Mouse (Mus musculus) heart, embryonic 12.5 days (tissue): ENCODE measurements around the gene 1700020D05Rik. TPM values are rescaled to one million over a fixed set of nuclear protein-coding genes. Genes with fewer than 3 reads are reported as not detected.
A peak's percentile ranks its signal among the peaks of the same experiment; 100 is the strongest.

Experiments
- ATAC-seq: fragments of 200-750 bp; cut with Nextera tagmentation; 2 replicates; pipeline ENCODE4 v1.8.0; 2017; ENCODE audit warnings: moderate TSS enrichment, moderate library complexity; ENCODE audit not compliant: insufficient number of reproducible peaks, low FRiP score
- H3K27ac ChIP-seq: fragments of 300-500 bp; sonication (generic); 2 replicates; pipeline ENCODE4 v1.5.1; 2016; ENCODE audit warnings: mild to moderate bottlenecking, moderate library complexity; ENCODE audit not compliant: poor library complexity, severe bottlenecking
- H3K27me3 ChIP-seq: fragments of 300-500 bp; sonication (generic); replicated peaks from 2 replicates; pipeline ENCODE4 v1.6.1; 2016; ENCODE audit warnings: mild to moderate bottlenecking, moderate library complexity
- H3K36me3 ChIP-seq: fragments of 300-500 bp; sonication (generic); 2 replicates; pipeline ENCODE4 v1.6.1; 2016; ENCODE audit warnings: mild to moderate bottlenecking, moderate library complexity
- H3K4me1 ChIP-seq: fragments of 300-500 bp; sonication (generic); replicated peaks from 2 replicates; pipeline ENCODE4 v1.6.1; 2016; ENCODE audit warnings: mild to moderate bottlenecking
- H3K4me2 ChIP-seq: fragments of 300-500 bp; sonication (generic); 2 replicates; pipeline ENCODE4 v1.6.1; 2016; ENCODE audit warnings: mild to moderate bottlenecking, moderate library complexity
- H3K4me3 ChIP-seq: fragments of 300-500 bp; sonication (generic); 2 replicates; pipeline ENCODE4 v1.5.1; 2016; ENCODE audit warnings: mild to moderate bottlenecking
- H3K9ac ChIP-seq: fragments of 300-500 bp; sonication (generic); 2 replicates; pipeline ENCODE4 v1.6.1; 2016; ENCODE audit warnings: mild to moderate bottlenecking, moderate library complexity
- H3K9me3 ChIP-seq: fragments of 300-500 bp; sonication (generic); replicated peaks from 2 replicates; pipeline ENCODE4 v1.6.1; 2016; ENCODE audit warnings: mild to moderate bottlenecking, moderate library complexity
- WGBS: fragments of 180-500 bp; shearing (Covaris S2); methylation state at CpG from one replicate; pipeline ENCODE4 v1.1.7; 2016; 5-methylcytosine and 5-hydroxymethylcytosine counted together
- polyA plus RNA-seq: library from polyadenylated mRNA; unstranded; fragments of >200 nt; fragmentation: Nextera tagmentation; extraction: Ambion mirVana; gene quantifications from 2 replicates; pipeline ENCODE4 v1.2.1, GENCODE M21; 2016

The 1700020D05Rik gene
- polyA plus RNA-seq, 1 experiment from 2014 or later: 0.23 TPM

DNA sequence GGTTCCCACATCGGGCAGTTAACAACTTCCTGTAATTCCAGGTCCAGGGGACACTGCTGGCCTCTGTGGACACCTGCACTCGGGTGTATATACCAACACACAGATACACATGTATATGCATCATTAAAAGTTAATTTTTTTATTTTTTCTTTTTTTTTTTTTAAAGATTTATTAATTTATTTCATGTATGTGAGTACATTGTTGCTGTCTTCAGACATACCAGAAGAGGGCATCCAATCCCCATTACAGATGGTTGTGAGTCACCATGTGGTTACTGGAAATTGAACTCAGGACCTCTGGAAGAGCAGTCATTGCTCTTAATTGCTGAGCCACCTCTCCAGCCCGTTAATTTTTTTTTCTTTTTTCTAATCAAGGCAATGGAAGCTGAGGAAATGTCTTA lies 30.7 kb downstream of the 1700020D05Rik start:
- Histone ChIP-seq H3K9ac (no peak overlapping the region), H3K4me2 (no peak overlapping the region), H3K4me3 (no peak overlapping the region), H3K4me1 (peaks cover 35% of the 10 kb centered on the region), H3K36me3 (peaks cover 14% of the 10 kb centered on the region), H3K27me3 (no peaks in the 10 kb centered on the region), H3K27ac (no peak overlapping the region), H3K9me3 (no peaks in the 10 kb centered on the region)
- ATAC-seq: no peak
- 72% methylated on average over 3 of the region's 3 CpGs for WGBS

DNA sequence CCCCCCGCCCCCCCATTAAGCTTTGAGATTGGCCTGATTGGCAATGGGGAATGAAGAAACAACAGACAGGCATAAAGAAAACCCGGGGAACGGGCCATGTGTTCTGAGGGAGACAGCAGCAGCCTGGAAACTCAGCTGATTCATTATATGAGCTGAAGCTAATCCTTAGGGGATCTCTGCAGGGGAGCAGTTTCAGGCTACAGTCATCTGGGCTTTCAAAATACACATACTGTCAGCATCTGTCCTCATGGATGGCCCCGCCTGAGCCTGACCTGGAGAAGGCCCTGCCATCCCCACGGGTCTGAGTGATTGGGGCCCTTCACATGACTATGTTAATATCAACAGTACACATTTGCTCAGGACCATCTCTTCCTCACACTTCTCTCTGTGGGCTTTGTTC lies 31.7 kb downstream of the 1700020D05Rik start:
- Histone ChIP-seq H3K27ac (no peak overlapping the region), H3K9ac (no peak overlapping the region), H3K27me3 (no peaks in the 10 kb centered on the region), H3K4me1 (peaks cover 34% of the 10 kb centered on the region), H3K9me3 (no peaks in the 10 kb centered on the region), H3K36me3 (peaks cover 18% of the 10 kb centered on the region), H3K4me3 (no peak overlapping the region), H3K4me2 (no peak overlapping the region)
- 60% methylated on average over 5 of the region's 5 CpGs for WGBS
- no peak for ATAC-seq

DNA sequence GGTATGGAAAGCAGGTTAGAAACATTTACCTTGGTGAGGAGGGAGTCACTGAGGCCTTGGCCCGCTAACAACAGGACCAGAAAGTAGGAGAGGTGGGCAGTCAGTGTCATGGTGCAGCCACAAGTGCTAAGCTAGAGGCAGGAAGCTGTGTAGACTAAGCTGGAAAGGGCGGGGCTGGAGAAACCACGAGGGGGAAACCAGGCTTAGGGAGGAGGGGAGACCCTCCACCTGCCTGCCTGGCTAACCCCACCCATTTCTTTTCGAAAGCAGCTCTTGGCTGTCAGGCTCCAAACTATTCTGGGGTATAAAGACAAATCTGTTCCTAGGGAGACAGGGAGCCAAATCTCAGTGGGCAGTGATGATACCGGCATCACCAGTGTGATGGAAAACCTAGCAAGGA lies 35.2 kb downstream of the 1700020D05Rik start, which contains the start of gene Ctsw:
Gene Ctsw (minus strand): TSS at position 134 of the 400 bp plus-strand sequence.
- no peaks in the 10 kb centered on the region for H3K9me3 ChIP-seq
- no peak within 1 kb of the TSS for H3K4me3 ChIP-seq
- peaks cover 23% of the 10 kb centered on the region for H3K4me1 ChIP-seq
- peaks cover 44% of the 10 kb centered on the region for H3K36me3 ChIP-seq
- H3K9ac ChIP-seq: no peak within 1 kb of the TSS
- no peak for ATAC-seq
- no peak within 1 kb of the TSS for H3K4me2 ChIP-seq
- no peaks in the 10 kb centered on the region for H3K27me3 ChIP-seq
- H3K27ac ChIP-seq: no peak within 1 kb of the TSS
- WGBS: 58% methylated on average over 5 of the region's 5 CpGs

DNA sequence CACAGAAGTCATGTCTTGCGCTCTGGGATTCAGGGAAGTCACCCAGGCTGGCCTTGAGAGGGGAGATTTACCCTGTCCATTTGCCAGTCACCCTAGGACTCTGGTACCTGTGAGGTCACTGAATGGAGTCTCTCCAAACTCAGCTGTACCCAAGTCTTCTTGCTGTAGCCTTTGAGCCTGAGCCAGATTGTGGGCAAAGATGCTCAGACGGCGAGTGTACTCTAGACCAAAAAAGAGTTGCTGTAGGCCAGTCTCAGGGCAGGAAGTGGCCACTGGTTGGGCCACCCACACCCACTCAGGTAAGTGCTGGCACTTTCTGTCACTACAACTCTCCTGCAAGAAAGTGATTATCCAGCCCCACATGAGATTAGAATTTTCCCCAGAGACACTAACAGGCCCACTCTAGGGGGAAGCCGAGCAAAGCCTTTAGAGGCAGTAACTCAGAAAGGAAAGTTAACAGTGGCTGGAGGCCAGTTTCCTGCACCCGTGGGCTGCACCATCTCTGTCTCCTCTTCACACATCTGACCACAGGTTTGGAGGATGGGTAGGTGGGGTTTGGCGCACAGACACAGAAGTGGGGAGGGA lies 36.6 kb downstream of the 1700020D05Rik start:
- no peak overlapping the region for H3K9ac ChIP-seq
- peaks cover 23% of the 10 kb centered on the region for H3K4me1 ChIP-seq
- no peaks in the 10 kb centered on the region for H3K9me3 ChIP-seq
- peaks cover 55% of the 10 kb centered on the region for H3K36me3 ChIP-seq
- no peak overlapping the region for H3K27ac ChIP-seq
- 87% methylated on average over 6 of the region's 6 CpGs for WGBS
- H3K4me2 ChIP-seq: no peak overlapping the region
- ATAC-seq: no peak
- no peak overlapping the region for H3K4me3 ChIP-seq
- no peaks in the 10 kb centered on the region for H3K27me3 ChIP-seq

DNA sequence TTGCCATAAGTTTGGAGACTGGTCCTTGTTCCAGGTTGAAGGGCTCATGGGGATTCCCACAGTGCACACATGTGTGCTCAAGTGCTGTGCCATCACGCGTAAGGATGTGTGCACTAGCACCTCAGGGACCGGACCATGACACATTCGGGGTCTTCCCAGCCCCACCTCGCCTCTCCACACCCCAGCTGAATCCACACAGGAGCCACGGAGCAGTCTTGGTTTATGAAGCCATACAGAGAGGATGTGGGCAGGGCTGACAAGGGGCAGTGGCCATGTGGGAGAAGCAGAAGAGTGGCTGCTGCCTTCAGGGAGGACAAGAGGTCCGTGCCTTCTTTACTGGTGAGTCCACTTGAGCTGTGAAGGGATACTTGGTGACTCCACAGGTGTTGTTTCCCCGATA lies 38.5 kb downstream of the 1700020D05Rik start:
- Histone ChIP-seq H3K9ac (no peak overlapping the region), H3K9me3 (no peaks in the 10 kb centered on the region), H3K4me2 (no peak overlapping the region), H3K27me3 (no peaks in the 10 kb centered on the region), H3K4me3 (no peak overlapping the region), H3K36me3 (peaks cover 57% of the 10 kb centered on the region), H3K27ac (no peak overlapping the region), H3K4me1 (peaks cover 33% of the 10 kb centered on the region)
- ATAC-seq: no peak
- WGBS: 96% methylated on average over 8 of the region's 8 CpGs

DNA sequence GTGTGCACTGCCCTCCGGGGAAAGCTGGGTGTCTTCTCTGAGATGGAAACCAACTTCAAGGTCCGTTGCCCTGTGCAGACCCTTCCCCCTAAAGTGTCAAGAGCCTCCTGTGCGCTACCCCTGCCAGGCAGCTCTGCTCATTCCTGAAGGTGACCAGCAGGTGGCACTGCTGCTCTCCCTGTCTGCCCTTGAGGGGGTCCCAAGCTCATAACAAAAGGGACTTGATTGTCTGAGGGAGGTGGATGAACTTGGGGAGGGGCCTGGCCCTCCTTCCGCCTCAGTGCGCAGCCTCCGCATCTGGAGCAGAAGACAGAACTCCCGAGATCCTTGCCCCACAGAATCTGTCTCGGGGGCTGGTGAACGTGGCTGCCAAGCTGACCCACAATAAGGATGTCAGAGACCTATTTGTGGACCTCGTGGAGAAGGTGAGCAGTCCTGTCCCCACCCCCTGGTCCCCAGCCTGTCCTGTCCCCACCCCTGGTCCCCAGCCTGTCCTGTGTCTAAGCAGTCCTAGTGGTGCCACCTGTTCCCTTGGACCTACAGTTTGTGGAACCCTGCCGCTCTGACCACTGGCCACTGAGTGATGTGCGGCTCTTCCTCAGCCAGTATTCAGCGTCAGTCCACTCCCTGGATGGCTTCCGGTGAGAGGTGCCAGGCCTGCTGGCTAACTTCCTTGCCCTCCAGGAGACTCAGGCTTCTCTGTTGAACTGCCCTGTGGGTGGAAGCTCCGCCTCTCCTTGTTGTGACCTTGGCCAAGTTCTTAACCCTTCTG lies 39.6 kb downstream of the 1700020D05Rik start:
- H3K27me3 ChIP-seq: no peaks in the 10 kb centered on the region
- H3K9ac ChIP-seq: peak overlapping the region; percentile 53
- 41% methylated on average over 15 of the region's 15 CpGs for WGBS
- peaks cover 27% of the 10 kb centered on the region for H3K4me1 ChIP-seq
- H3K9me3 ChIP-seq: no peaks in the 10 kb centered on the region
- ATAC-seq: no peak
- peaks cover 57% of the 10 kb centered on the region for H3K36me3 ChIP-seq
- peak overlapping the region; percentile 80 for H3K27ac ChIP-seq
- H3K4me3 ChIP-seq: peak overlapping the region; percentile 28
- peak overlapping the region; percentile 52 for H3K4me2 ChIP-seq

DNA sequence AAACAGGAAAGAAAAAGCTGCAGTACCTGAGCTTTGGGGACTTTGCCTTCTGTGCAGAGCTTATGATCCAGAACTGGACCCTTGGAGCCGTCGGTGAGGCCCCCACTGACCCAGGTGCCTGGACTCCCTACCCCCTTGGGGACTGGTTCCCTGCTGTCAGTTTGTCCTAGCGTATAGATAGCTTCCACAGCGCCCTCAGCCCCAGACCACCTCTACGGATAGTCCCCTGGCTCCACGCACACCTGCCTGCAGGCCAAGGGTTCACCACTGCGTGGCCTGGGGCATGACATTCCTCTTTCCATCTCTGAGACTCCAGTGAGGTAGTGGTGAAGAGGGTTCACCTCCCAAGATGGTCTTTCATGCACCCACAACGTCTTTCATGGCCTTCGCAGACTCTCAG lies 40.4 kb downstream of the 1700020D05Rik start:
- H3K27me3 ChIP-seq: no peaks in the 10 kb centered on the region
- no peaks in the 10 kb centered on the region for H3K9me3 ChIP-seq
- WGBS: 88% methylated on average over 9 of the region's 9 CpGs
- H3K4me1 ChIP-seq: peaks cover 26% of the 10 kb centered on the region
- no peak overlapping the region for H3K27ac ChIP-seq
- H3K36me3 ChIP-seq: peaks cover 57% of the 10 kb centered on the region
- no peak overlapping the region for H3K4me3 ChIP-seq
- H3K9ac ChIP-seq: no peak overlapping the region
- no peak overlapping the region for H3K4me2 ChIP-seq
- ATAC-seq: no peak

DNA sequence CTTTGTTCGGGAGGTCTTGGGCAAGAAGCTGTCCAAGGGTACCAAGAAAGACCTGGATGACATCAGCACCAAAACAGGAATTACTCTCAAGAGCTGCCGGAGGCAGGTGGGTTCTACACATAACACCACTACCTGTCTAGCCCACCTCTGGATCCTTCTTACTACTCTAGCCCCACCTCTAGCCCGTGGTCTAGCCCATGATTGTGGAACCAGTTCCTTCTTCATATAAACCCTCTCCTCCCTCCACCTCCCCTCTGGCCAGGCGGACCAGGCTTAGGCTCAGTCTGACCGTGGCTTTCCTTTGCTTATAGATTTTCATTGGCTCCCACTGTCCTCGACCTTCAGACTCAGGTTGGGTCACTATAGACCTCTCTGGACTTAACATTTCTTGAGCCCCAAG lies 42.2 kb downstream of the 1700020D05Rik start:
- H3K27ac ChIP-seq: no peak overlapping the region
- peaks cover 39% of the 10 kb centered on the region for H3K36me3 ChIP-seq
- H3K9me3 ChIP-seq: no peaks in the 10 kb centered on the region
- WGBS: 85% methylated on average over 6 of the region's 6 CpGs
- peak overlapping the region; percentile 84 for H3K4me2 ChIP-seq
- H3K27me3 ChIP-seq: no peaks in the 10 kb centered on the region
- peak overlapping the region; percentile 81; the same call in 1 of the 2 replicates for H3K9ac ChIP-seq
- H3K4me3 ChIP-seq: peak overlapping the region; percentile 67
- H3K4me1 ChIP-seq: peaks cover 35% of the 10 kb centered on the region
- no peak for ATAC-seq

DNA sequence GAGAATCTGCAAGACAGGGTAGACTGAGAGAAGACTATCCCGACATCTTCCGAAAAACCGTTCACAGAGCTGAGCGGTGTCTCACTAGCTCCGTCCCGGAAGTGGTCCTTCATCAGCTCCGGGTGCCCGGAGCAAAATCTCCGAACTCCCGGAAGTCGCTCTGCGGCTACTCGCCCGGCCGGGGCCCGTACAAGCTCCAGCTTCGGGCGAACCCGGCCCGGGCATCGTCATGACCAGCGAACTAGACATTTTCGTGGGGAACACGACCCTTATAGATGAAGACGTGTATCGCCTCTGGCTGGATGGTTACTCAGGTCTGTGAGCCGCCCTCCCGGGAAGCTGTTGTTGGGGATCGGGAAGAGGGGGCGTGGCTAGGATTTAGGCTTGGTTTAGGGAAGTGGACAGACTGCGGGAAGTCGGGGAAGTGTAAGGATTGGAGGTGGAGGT lies 43.1 kb downstream of the 1700020D05Rik start, which contains the start of gene Fibp:
Gene Fibp (plus strand): TSS at position 151 of the 447 bp plus-strand sequence.
- peaks cover 45% of the 10 kb centered on the region for H3K4me1 ChIP-seq
- H3K4me3 ChIP-seq: peak within 1 kb of the TSS; percentile 67
- peak within 1 kb of the TSS; percentile 37; the same call in 1 of the 2 replicates for H3K27ac ChIP-seq
- H3K9ac ChIP-seq: peak within 1 kb of the TSS; percentile 81
- H3K4me2 ChIP-seq: peak within 1 kb of the TSS; percentile 84
- H3K27me3 ChIP-seq: no peaks in the 10 kb centered on the region
- H3K9me3 ChIP-seq: no peaks in the 10 kb centered on the region
- H3K36me3 ChIP-seq: peaks cover 30% of the 10 kb centered on the region
- ATAC-seq: peak; percentile 63
- WGBS: under 1% methylated on average over 32 of the region's 32 CpGs

DNA sequence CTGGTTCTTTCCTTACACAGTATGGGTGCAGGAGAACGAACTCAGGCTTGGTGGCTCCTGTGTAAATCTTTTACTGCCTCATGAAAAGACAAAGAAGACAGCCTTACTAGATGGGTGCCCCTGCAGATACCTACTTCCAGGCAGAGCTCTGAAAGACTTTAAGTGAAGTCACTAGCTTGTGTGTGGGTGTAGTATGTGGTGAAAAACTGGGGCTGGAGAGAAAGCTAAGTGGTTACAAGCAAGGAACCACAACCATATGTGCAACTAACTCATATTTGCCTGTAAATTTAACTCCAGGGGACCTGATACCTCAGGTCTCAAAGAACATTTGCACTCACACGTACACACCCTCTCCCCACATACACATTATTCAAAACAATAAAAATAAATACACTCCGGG lies 43.7 kb downstream of the 1700020D05Rik start:
- peaks cover 51% of the 10 kb centered on the region for H3K4me1 ChIP-seq
- peak overlapping the region; percentile 84 for H3K4me2 ChIP-seq
- H3K4me3 ChIP-seq: peak overlapping the region; percentile 67
- no peak for ATAC-seq
- H3K9me3 ChIP-seq: no peaks in the 10 kb centered on the region
- no peaks in the 10 kb centered on the region for H3K27me3 ChIP-seq
- H3K27ac ChIP-seq: no peak overlapping the region
- peak overlapping the region; percentile 81 for H3K9ac ChIP-seq
- peaks cover 24% of the 10 kb centered on the region for H3K36me3 ChIP-seq
- WGBS: 25% methylated on average over 3 of the region's 3 CpGs

DNA sequence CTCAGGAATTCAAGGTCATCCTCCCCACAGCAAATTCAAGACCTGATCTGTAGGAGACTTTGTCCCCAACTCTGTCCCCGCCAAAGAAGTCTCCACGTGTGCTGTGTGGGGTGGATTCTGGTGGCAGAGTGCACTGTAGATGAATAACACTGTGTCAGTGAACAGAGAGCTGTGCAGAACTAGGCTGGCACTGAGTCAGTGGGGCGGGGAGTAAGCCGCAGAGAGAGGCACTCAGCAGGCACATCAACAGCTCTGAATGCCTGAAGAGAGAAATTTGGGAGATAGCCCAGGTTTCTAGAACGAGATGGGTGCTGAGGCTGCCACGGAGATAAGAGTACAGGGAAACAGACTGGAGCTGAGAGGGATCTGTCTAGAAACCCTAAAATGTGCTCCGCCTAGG lies 44.6 kb downstream of the 1700020D05Rik start:
- H3K36me3 ChIP-seq: peaks cover 25% of the 10 kb centered on the region
- H3K27ac ChIP-seq: no peak overlapping the region
- H3K4me2 ChIP-seq: no peak overlapping the region
- ATAC-seq: no peak
- no peaks in the 10 kb centered on the region for H3K9me3 ChIP-seq
- H3K27me3 ChIP-seq: no peaks in the 10 kb centered on the region
- no peak overlapping the region for H3K9ac ChIP-seq
- H3K4me3 ChIP-seq: no peak overlapping the region
- H3K4me1 ChIP-seq: peaks cover 49% of the 10 kb centered on the region
- WGBS: 58% methylated on average over 7 of the region's 7 CpGs
